Mouse (Mus musculus) small intestine, adult 2 months (tissue): ENCODE results near the gene Spg7.
"Not testable (repeated sequence)": the region's sequence is repeated elsewhere in the genome, so short reads cannot be mapped to it uniquely, and the experiment has no call there.

ENCODE experiments used
- CTCF ChIP-seq: fragments of 200-500 bp; IDR thresholded peaks from 2 replicates; pipeline ENCODE4 v1.5.1; 2012; ENCODE audit warnings: low read depth, mild to moderate bottlenecking, control low read depth, inconsistent platforms, low read length, moderate library complexity, mixed read lengths; ENCODE audit not compliant: insufficient replicate concordance, insufficient read length; ENCODE audit errors: extremely low read depth
- POLR2A ChIP-seq: fragments of 200-500 bp; IDR thresholded peaks from 2 replicates; pipeline ENCODE4 v1.6.1; 2012; ENCODE audit warnings: low read depth, mild to moderate bottlenecking, control low read depth, inconsistent platforms, low read length, moderate library complexity

GRCm38 (mm10) chr8:123102855-123103254 lies 40.1 kb downstream of the Spg7 start:
- not testable (repeated sequence) for TF ChIP-seq POLR2A, CTCF
